Mouse (Mus musculus) G1E-ER4 (cell line): Measurements from ENCODE around the gene Spns2. TPM values are rescaled to one million over a fixed set of nuclear protein-coding genes. Genes with fewer than 3 reads are reported as not detected.

ENCODE experiments used
- GATA1 ChIP-seq: IDR thresholded peaks from one replicate; pipeline ENCODE4 v1.8.0; 2012; ENCODE audit warnings: low read length, inconsistent platforms
- polyA plus RNA-seq: library from polyadenylated mRNA; stranded (reverse); fragments of >175 nt; gene quantifications from 2 replicates; pipeline ENCODE4 v1.2.3, GENCODE M21; 2012

The Spns2 gene
- 25.2 and 42.4 TPM in 2 replicates for polyA plus RNA-seq

DNA sequence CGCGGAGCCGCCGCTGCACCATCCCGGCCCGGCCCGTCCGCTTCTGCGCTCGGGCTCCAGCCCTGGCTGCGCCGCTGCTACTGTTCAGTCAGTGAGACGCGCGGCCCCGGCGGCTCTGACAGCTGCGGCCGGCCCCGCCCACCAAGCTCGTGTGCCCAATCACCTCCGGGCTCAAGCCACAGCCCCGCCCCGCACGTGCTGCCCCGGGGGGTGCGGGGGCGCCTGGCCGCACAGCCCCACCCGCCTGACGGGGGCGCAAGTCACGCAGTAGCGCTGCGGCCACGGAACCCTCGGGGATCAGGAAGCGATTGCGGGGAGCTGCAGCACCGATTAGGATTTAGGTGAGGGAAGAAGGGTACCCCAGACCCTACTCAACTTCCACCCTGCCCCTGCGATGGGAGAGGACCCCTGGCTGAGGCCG, at the start of gene Spns2:
Gene Spns2, minus strand, starts transcription at position 24 of the 421 bp plus-strand sequence.
- no peak for TF ChIP-seq GATA1

DNA sequence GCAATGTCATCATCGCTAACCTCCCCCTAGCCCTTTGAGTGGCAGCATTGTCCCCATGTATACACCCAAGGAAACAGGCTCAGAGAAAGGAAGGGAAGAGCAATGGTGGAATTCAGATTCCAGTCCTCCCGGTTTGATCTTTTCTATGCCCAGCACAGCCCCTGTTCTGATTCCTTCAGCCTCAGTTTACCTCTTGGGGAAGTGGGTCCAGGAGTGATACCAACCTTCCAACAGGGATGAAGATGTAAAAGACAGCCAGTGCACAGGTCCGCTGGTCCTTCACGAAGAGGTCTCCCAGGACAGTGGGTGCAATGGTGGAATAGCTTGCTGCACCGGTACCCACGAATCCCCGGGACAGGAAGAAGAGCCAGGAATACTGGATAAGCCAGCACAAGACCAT, 49.1 kb upstream of the Spns2 start:
- no peak for TF ChIP-seq GATA1

GRCm38 (mm10) chr11:72538037-72538755, 48.5 kb upstream of the Spns2 start:
- no peak for TF ChIP-seq GATA1

DNA sequence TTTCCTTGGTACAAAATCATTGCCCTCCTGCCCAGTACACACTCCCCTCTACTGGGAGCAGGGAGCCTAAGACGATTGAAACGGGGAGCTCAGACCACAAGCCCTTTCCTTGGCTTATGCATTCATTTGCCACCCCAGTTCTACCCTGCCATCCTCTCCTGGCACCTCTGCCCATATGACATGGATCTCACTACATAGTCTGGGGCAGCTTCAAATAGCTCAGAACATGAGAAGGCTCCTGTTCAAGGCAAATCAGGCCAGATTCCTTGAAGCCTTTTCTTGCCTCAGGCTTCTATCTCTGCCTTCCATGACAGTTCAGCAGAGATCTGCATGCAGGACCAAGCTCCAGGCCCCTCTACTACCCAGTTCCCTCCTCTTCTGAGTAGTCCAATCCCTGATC, 47.8 kb upstream of the Spns2 start:
- no peak for TF ChIP-seq GATA1

DNA sequence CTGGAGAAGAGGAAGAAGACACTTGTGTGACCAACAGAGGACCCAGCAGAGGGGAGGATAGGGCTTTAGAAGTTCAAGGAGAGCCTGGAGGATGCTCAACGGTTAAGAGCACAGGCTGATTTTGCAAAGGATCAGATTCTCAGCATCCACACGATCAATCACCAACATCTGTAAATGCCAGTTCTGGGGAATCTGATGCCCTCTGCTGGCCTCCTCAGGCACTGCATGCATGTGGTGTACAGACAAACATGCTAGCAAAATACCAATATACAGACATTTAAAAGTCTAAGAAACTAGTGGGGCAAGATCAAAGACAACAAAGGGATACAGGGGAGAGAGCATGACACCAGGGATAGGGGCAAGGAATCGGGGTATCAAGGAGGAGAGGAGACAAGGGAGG, 45.8 kb upstream of the Spns2 start:
- no peak for TF ChIP-seq GATA1

GRCm38 (mm10) chr11:72532890-72533289, 43.2 kb upstream of the Spns2 start:
- TF ChIP-seq GATA1 = no peak

- TF ChIP-seq GATA1 = no peak
These were observed 41.9 kb upstream of the Spns2 start for GRCm38 (mm10) chr11:72531632-72532031.

DNA sequence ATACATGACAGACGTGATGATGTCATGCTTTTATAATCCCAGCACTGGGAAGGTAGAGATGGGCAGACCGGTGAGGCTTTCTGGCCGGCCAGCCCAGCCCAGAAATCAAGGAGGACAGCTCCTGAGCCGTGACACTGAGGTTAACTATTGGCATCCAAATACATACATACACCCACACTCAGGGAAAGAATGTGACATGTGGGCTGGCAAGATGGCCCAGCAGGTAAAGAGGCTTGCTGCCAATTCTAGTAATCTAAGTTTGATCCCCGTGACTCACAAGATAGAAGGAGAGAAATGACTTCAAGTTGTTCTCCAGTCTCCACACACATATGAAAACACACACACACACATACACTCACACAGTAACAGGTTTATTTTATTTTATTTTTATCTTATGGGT, 41.4 kb upstream of the Spns2 start:
- no peak for TF ChIP-seq GATA1

GRCm38 (mm10) chr11:72526190-72526589, 36.5 kb upstream of the Spns2 start:
- TF ChIP-seq GATA1 = no peak

- TF ChIP-seq GATA1 = no peak
These were observed 34.0 kb upstream of the Spns2 start for GRCm38 (mm10) chr11:72523711-72524110.

GRCm38 (mm10) chr11:72522616-72523041, 32.9 kb upstream of the Spns2 start:
- no peak for TF ChIP-seq GATA1

GRCm38 (mm10) chr11:72521598-72522541, 32.2 kb upstream of the Spns2 start:
- no peak for TF ChIP-seq GATA1

- TF ChIP-seq GATA1 = no peak
These were observed 30.2 kb upstream of the Spns2 start for GRCm38 (mm10) chr11:72519895-72520294.

GRCm38 (mm10) chr11:72519189-72519588, 29.5 kb upstream of the Spns2 start:
- TF ChIP-seq GATA1 = no peak

DNA sequence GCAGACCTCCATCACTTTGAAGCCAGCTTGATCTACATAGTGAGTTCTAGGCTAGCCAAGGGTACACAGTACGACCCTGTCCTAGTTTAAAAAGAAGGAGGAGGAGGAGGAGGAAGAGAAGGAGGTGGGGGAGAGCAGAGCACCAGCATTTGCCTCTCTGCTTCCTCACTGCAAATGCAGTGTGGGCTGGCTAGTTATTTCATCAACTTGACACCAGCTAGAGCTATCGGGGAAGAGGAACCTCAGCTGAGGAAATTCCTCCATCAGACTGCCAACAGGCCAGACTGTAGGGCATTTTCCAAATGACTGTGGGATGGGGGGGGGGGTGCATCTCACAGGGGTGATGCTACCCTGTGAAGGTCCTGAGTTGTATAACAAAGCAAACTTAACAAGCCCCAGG, 28.7 kb upstream of the Spns2 start:
- no peak for TF ChIP-seq GATA1

DNA sequence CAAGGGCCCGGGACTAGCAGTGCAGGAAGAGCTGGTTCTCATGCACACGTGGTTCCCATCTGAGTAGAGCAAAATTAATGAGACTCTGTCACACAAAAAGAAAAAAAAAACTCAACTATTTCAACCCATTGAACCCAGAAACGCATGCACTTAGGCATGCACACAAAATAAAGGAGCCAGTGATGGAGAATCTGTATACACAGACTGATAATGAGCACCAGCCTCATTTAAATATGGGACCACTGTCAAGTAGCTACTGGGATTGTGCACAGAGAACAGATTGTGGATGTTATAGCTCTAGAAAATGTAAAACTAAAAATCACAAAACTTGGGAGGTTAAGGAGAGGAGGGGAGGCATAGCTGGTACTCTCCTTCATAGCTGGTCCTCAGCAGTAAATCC, 25.3 kb upstream of the Spns2 start:
- TF ChIP-seq GATA1 = no peak

DNA sequence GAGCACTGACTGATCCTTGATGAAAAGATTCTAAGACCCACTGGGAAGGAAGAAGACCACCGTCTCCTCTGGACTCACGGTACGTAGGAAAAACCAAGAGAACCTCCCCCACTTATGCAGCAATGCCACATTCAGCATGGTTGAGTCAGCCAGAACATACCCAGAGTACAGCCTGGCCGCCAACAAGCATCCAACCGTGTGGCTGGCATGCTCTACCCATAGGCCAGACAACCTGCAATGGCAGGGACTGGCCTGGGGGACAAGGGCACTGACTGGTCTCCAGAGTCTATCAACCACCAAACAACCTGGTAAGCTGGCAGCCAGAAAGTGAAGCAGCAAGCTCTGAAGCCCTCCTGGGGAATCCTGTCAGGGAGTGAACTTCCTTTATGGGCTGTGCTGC, 18.9 kb upstream of the Spns2 start:
- TF ChIP-seq GATA1 = no peak

- TF ChIP-seq GATA1 = no peak
These were observed 17.9 kb upstream of the Spns2 start for GRCm38 (mm10) chr11:72507651-72508050.
